Mouse (Mus musculus): ENCODE measurements around the gene Hist4h4. TPM values are rescaled to one million over a fixed set of nuclear protein-coding genes. Genes with fewer than 3 reads are reported as not detected.
"Not testable (repeated sequence)": the region's sequence is repeated elsewhere in the genome, so short reads cannot be mapped to it uniquely, and the experiment has no call there.

Hist4h4 gene
- polyA plus RNA-seq, 1 experiment from 2014 or later = 0.54 TPM

GRCm38 (mm10) chr6:136797874-136798693 lies 6.1 kb downstream of the Hist4h4 start:
- 86% methylated on average over 3 of the region's 3 CpGs for WGBS
- not testable (repeated sequence) for H3K27ac ChIP-seq (ENCODE audit: low read depth, low read length); ATAC-seq; H3K9me3 ChIP-seq (ENCODE audit: control insufficient read depth, low read length); H3K4me3 ChIP-seq (ENCODE audit: low read length); H3K36me3 ChIP-seq (ENCODE audit: control insufficient read depth, insufficient read depth, low read length); H3K27me3 ChIP-seq (replicated peaks; ENCODE audit: control insufficient read depth, insufficient read depth, low read length); H3K4me2 ChIP-seq (ENCODE audit: low read length); H3K9ac ChIP-seq (ENCODE audit: low read depth, low read length)
- peaks cover 12% of the 10 kb centered on the region for H3K4me1 ChIP-seq (ENCODE audit: control insufficient read depth, insufficient read depth, low read depth, low read length)

GRCm38 (mm10) chr6:136795850-136796249 lies 8.4 kb downstream of the Hist4h4 start:
- no peak overlapping the region for H3K4me2 ChIP-seq (ENCODE audit: low read length)
- H3K36me3 ChIP-seq (ENCODE audit: control insufficient read depth, insufficient read depth, low read length) = no peaks in the 10 kb centered on the region
- no peak overlapping the region for H3K9ac ChIP-seq (ENCODE audit: low read depth, low read length)
- no peak overlapping the region for H3K27ac ChIP-seq (ENCODE audit: low read depth, low read length)
- no peaks in the 10 kb centered on the region for H3K9me3 ChIP-seq (ENCODE audit: control insufficient read depth, low read length)
- no peaks in the 10 kb centered on the region for H3K27me3 ChIP-seq (replicated peaks; ENCODE audit: control insufficient read depth, insufficient read depth, low read length)
- no peak overlapping the region for H3K4me3 ChIP-seq (ENCODE audit: low read length)
- ATAC-seq = no peak
- 56% methylated on average over 6 of the region's 6 CpGs for WGBS
- H3K4me1 ChIP-seq (ENCODE audit: control insufficient read depth, insufficient read depth, low read depth, low read length) = peaks cover 9% of the 10 kb centered on the region

GRCm38 (mm10) chr6:136795110-136795509 lies 9.1 kb downstream of the Hist4h4 start:
- Histone ChIP-seq H3K9ac (ENCODE audit: low read depth, low read length) (no peak overlapping the region), H3K4me3 (ENCODE audit: low read length) (no peak overlapping the region), H3K4me1 (ENCODE audit: control insufficient read depth, insufficient read depth, low read depth, low read length) (peaks cover 9% of the 10 kb centered on the region), H3K27ac (ENCODE audit: low read depth, low read length) (no peak overlapping the region), H3K4me2 (ENCODE audit: low read length) (no peak overlapping the region), H3K36me3 (ENCODE audit: control insufficient read depth, insufficient read depth, low read length) (no peaks in the 10 kb centered on the region), H3K9me3 (ENCODE audit: control insufficient read depth, low read length) (no peaks in the 10 kb centered on the region), H3K27me3 (replicated peaks; ENCODE audit: control insufficient read depth, insufficient read depth, low read length) (no peaks in the 10 kb centered on the region)
- ATAC-seq = no peak
- 53% methylated on average over 1 of the region's 1 CpGs for WGBS

GRCm38 (mm10) chr6:136793831-136794525 lies 10.2 kb downstream of the Hist4h4 start:
- H3K4me2 ChIP-seq (ENCODE audit: low read length) = peak overlapping the region; percentile 69
- H3K9me3 ChIP-seq (ENCODE audit: control insufficient read depth, low read length) = no peaks in the 10 kb centered on the region
- H3K4me3 ChIP-seq (ENCODE audit: low read length) = peak overlapping the region; percentile 32
- H3K9ac ChIP-seq (ENCODE audit: low read depth, low read length) = peak overlapping the region; percentile 6; the same call in 1 of the 2 replicates
- peak; percentile 48; the same call in 1 of the 2 replicates for ATAC-seq
- no peaks in the 10 kb centered on the region for H3K36me3 ChIP-seq (ENCODE audit: control insufficient read depth, insufficient read depth, low read length)
- H3K4me1 ChIP-seq (ENCODE audit: control insufficient read depth, insufficient read depth, low read depth, low read length) = peaks cover 9% of the 10 kb centered on the region
- H3K27me3 ChIP-seq (replicated peaks; ENCODE audit: control insufficient read depth, insufficient read depth, low read length) = no peaks in the 10 kb centered on the region
- WGBS = under 1% methylated on average over 21 of the region's 24 CpGs
- no peak overlapping the region for H3K27ac ChIP-seq (ENCODE audit: low read depth, low read length)

- 32% methylated on average over 16 of the region's 16 CpGs for WGBS
- Histone ChIP-seq H3K4me2 (ENCODE audit: low read length) (peak overlapping the region; percentile 69), H3K36me3 (ENCODE audit: control insufficient read depth, insufficient read depth, low read length) (no peaks in the 10 kb centered on the region), H3K9me3 (ENCODE audit: control insufficient read depth, low read length) (no peaks in the 10 kb centered on the region), H3K27me3 (replicated peaks; ENCODE audit: control insufficient read depth, insufficient read depth, low read length) (no peaks in the 10 kb centered on the region), H3K4me1 (ENCODE audit: control insufficient read depth, insufficient read depth, low read depth, low read length) (peaks cover 9% of the 10 kb centered on the region), H3K4me3 (ENCODE audit: low read length) (peak overlapping the region; percentile 32), H3K9ac (ENCODE audit: low read depth, low read length) (no peak overlapping the region), H3K27ac (ENCODE audit: low read depth, low read length) (no peak overlapping the region)
- no peak for ATAC-seq
Observed at GRCm38 (mm10) chr6:136792884-136793758, 11.1 kb downstream of the Hist4h4 start.

GRCm38 (mm10) chr6:136789391-136789971 lies 14.7 kb downstream of the Hist4h4 start:
- no peaks in the 10 kb centered on the region for H3K27me3 ChIP-seq (replicated peaks; ENCODE audit: control insufficient read depth, insufficient read depth, low read length)
- H3K9ac ChIP-seq (ENCODE audit: low read depth, low read length) = no peak overlapping the region
- ATAC-seq = no peak
- H3K9me3 ChIP-seq (ENCODE audit: control insufficient read depth, low read length) = no peaks in the 10 kb centered on the region
- WGBS = 80% methylated on average over 5 of the region's 5 CpGs
- H3K4me3 ChIP-seq (ENCODE audit: low read length) = no peak overlapping the region
- H3K27ac ChIP-seq (ENCODE audit: low read depth, low read length) = no peak overlapping the region
- H3K4me2 ChIP-seq (ENCODE audit: low read length) = no peak overlapping the region
- H3K4me1 ChIP-seq (ENCODE audit: control insufficient read depth, insufficient read depth, low read depth, low read length) = peaks cover 9% of the 10 kb centered on the region
- no peaks in the 10 kb centered on the region for H3K36me3 ChIP-seq (ENCODE audit: control insufficient read depth, insufficient read depth, low read length)

GRCm38 (mm10) chr6:136782761-136783160 lies 21.5 kb downstream of the Hist4h4 start:
- peaks cover 3% of the 10 kb centered on the region; the same call in 1 of the 2 replicates for H3K9me3 ChIP-seq (ENCODE audit: control insufficient read depth, low read length)
- no peaks in the 10 kb centered on the region for H3K4me1 ChIP-seq (ENCODE audit: control insufficient read depth, insufficient read depth, low read depth, low read length)
- WGBS = 77% methylated on average over 9 of the region's 9 CpGs
- H3K4me2 ChIP-seq (ENCODE audit: low read length) = no peak overlapping the region
- no peak for ATAC-seq
- H3K27me3 ChIP-seq (replicated peaks; ENCODE audit: control insufficient read depth, insufficient read depth, low read length) = no peaks in the 10 kb centered on the region
- no peak overlapping the region for H3K4me3 ChIP-seq (ENCODE audit: low read length)
- no peaks in the 10 kb centered on the region for H3K36me3 ChIP-seq (ENCODE audit: control insufficient read depth, insufficient read depth, low read length)
- no peak overlapping the region for H3K9ac ChIP-seq (ENCODE audit: low read depth, low read length)
- H3K27ac ChIP-seq (ENCODE audit: low read depth, low read length) = no peak overlapping the region

GRCm38 (mm10) chr6:136782146-136782545 lies 22.1 kb downstream of the Hist4h4 start:
- 86% methylated on average over 12 of the region's 12 CpGs for WGBS

More at GRCm38 (mm10) chr6:136782146-136782545, 22.1 kb downstream of the Hist4h4 start:
- no peaks in the 10 kb centered on the region for H3K4me1 ChIP-seq (ENCODE audit: control insufficient read depth, insufficient read depth, low read depth, low read length)
- no peak overlapping the region for H3K4me3 ChIP-seq (ENCODE audit: low read length)
- no peak for ATAC-seq
- no peaks in the 10 kb centered on the region for H3K36me3 ChIP-seq (ENCODE audit: control insufficient read depth, insufficient read depth, low read length)
- no peak overlapping the region for H3K27ac ChIP-seq (ENCODE audit: low read depth, low read length)
- H3K27me3 ChIP-seq (replicated peaks; ENCODE audit: control insufficient read depth, insufficient read depth, low read length) = no peaks in the 10 kb centered on the region
- no peak overlapping the region for H3K4me2 ChIP-seq (ENCODE audit: low read length)
- no peak overlapping the region for H3K9ac ChIP-seq (ENCODE audit: low read depth, low read length)
- peaks cover 3% of the 10 kb centered on the region; the same call in 1 of the 2 replicates for H3K9me3 ChIP-seq (ENCODE audit: control insufficient read depth, low read length)

Measured in hindbrain, embryonic 16.5 days (tissue).